Comparison of ENCODE assay signal across 10 mouse cellular contexts in genomic region chr11:94832246-94832985, GRCm38 (mm10). TPM values are rescaled to one million over a fixed set of nuclear protein-coding genes. Genes with fewer than 3 reads are reported as not detected.
DNase-seq lines count a peak whose midpoint lies in the region; ATAC-seq and TF ChIP-seq lines count a peak whose summit lies in the region.
"Had no signal": no experiment of that assay in that cellular context is flagged by ENCODE, and none has a peak within 500 bp of the region (broad histone marks: within the 10 kb centered on the region; RNA-seq: fewer than 3 reads in every experiment).

No protein-coding gene starts in this region.

- H3K9ac ChIP-seq in liver, embryonic 12.5 days: no peak overlapping the region
- H3K9ac ChIP-seq in kidney, postnatal 0 days (ENCODE audit: low read depth, low read length): no peak overlapping the region
- H3K9ac ChIP-seq in liver, embryonic 14.5 days (replicated peaks): no peak overlapping the region
- H3K9ac ChIP-seq: heart, embryonic 13.5 days; stomach, embryonic 15.5 days had no signal

- no peak for TF ChIP-seq POLR2A in embryonic fibroblast, embryonic 13.5 days (IDR thresholded peaks at IDR 0.05; ENCODE audit: low read depth, low read length)

- no peaks in the 10 kb centered on the region for H3K4me1 ChIP-seq in liver, embryonic 12.5 days
- H3K4me1 ChIP-seq in embryonic fibroblast, embryonic 13.5 days (ENCODE audit: control insufficient read depth, insufficient read depth, low read length): no peaks in the 10 kb centered on the region
- no peaks in the 10 kb centered on the region for H3K4me1 ChIP-seq in kidney, postnatal 0 days (replicated peaks; ENCODE audit: insufficient read depth, low read length)
- H3K4me1 ChIP-seq in liver, embryonic 14.5 days (replicated peaks; ENCODE audit: control insufficient read depth in 2 of 2, insufficient read depth in 2 of 2, low read length in 1 of 2): no peaks in the 10 kb centered on the region
- H3K4me1 ChIP-seq: heart, embryonic 13.5 days; stomach, embryonic 15.5 days had no signal

- H3K36me3 ChIP-seq in liver, embryonic 12.5 days: no peaks in the 10 kb centered on the region
- no peaks in the 10 kb centered on the region for H3K36me3 ChIP-seq in kidney, postnatal 0 days (ENCODE audit: insufficient read depth, low read length)
- no peaks in the 10 kb centered on the region for H3K36me3 ChIP-seq in liver, embryonic 14.5 days (replicated peaks; ENCODE audit: control insufficient read depth, insufficient read depth, low read depth)
- H3K36me3 ChIP-seq: heart, embryonic 13.5 days; stomach, embryonic 15.5 days had no signal

- TF ChIP-seq CTCF in embryonic fibroblast, embryonic 13.5 days (IDR thresholded peaks at IDR 0.05; ENCODE audit: borderline replicate concordance, insufficient read depth, low read length): peak; percentile 90
- TF ChIP-seq CTCF in kidney, postnatal 0 days (IDR thresholded peaks at IDR 0.05; ENCODE audit: low read depth): peak; percentile 85
- TF ChIP-seq CTCF in liver, embryonic 14.5 days (IDR thresholded peaks at IDR 0.05; ENCODE audit: low read depth): peak; percentile 91

- WGBS in liver, embryonic 12.5 days (ENCODE audit: insufficient replicate concordance): 20% methylated on average over 13 of the region's 13 CpGs
- 33% methylated on average over 13 of the region's 13 CpGs for WGBS in kidney, postnatal 0 days
- WGBS in liver, embryonic 14.5 days (ENCODE audit: insufficient replicate concordance): 23% methylated on average over 13 of the region's 13 CpGs

- H3K9me3 ChIP-seq in liver, embryonic 12.5 days (replicated peaks): no peaks in the 10 kb centered on the region
- no peaks in the 10 kb centered on the region for H3K9me3 ChIP-seq in kidney, postnatal 0 days (replicated peaks; ENCODE audit: low read length)
- H3K9me3 ChIP-seq in liver, embryonic 14.5 days (ENCODE audit: control insufficient read depth, low read length): no peaks in the 10 kb centered on the region
- H3K9me3 ChIP-seq: heart, embryonic 13.5 days; stomach, embryonic 15.5 days had no signal

- H3K4me3 ChIP-seq in liver, embryonic 12.5 days: no peak overlapping the region
- no peak overlapping the region for H3K4me3 ChIP-seq in embryonic fibroblast, embryonic 13.5 days (ENCODE audit: insufficient read depth, low read length)
- H3K4me3 ChIP-seq in kidney, postnatal 0 days (replicated peaks; ENCODE audit: low read depth, low read length): no peak overlapping the region
- H3K4me3 ChIP-seq in liver, embryonic 14.5 days (ENCODE audit: insufficient read depth in 1 of 2, low read depth in 2 of 2, low read length in 2 of 2): no peak overlapping the region
- H3K4me3 ChIP-seq: heart, embryonic 13.5 days; stomach, embryonic 15.5 days had no signal

- H3K27me3 ChIP-seq in liver, embryonic 12.5 days (replicated peaks): no peaks in the 10 kb centered on the region
- no peaks in the 10 kb centered on the region for H3K27me3 ChIP-seq in kidney, postnatal 0 days (ENCODE audit: insufficient read depth, low read length)
- no peaks in the 10 kb centered on the region for H3K27me3 ChIP-seq in liver, embryonic 14.5 days (ENCODE audit: control insufficient read depth, insufficient read depth, low read length)
- H3K27me3 ChIP-seq: stomach, embryonic 15.5 days had no signal

- H3K27ac ChIP-seq in liver, embryonic 12.5 days: no peak overlapping the region
- no peak overlapping the region for H3K27ac ChIP-seq in embryonic fibroblast, embryonic 13.5 days (ENCODE audit: insufficient read depth, low read length)
- no peak overlapping the region for H3K27ac ChIP-seq in kidney, postnatal 0 days
- no peak overlapping the region for H3K27ac ChIP-seq in liver, embryonic 14.5 days
- H3K27ac ChIP-seq: heart, embryonic 13.5 days; stomach, embryonic 15.5 days had no signal

- TF ChIP-seq EP300 in liver, embryonic 14.5 days (IDR thresholded peaks at IDR 0.05; ENCODE audit: low read depth): no peak

- DNase-seq in liver: peak; percentile 65
- DNase-seq in adrenal gland, postnatal 4 days (ENCODE audit: low spot score in 2 of 2): peak; percentile 37 to 44
- DNase-seq in kidney, postnatal 0 days (ENCODE audit: low spot score): peak; percentile 69
- DNase-seq in liver, embryonic 14.5 days (ENCODE audit: low read depth in 3 of 3, low spot score in 3 of 3): peak in 1 of 3 experiments; percentile 10
- peak; percentile 37 for DNase-seq in right cerebral cortex, adult 18-20 months
- peak; percentile 57 for DNase-seq in urinary bladder, adult 2 months (ENCODE audit: low spot score)

- H3K4me2 ChIP-seq in liver, embryonic 12.5 days: no peak overlapping the region
- no peak overlapping the region for H3K4me2 ChIP-seq in kidney, postnatal 0 days (ENCODE audit: low read length)
- H3K4me2 ChIP-seq in liver, embryonic 14.5 days (ENCODE audit: low read depth): no peak overlapping the region
- H3K4me2 ChIP-seq: heart, embryonic 13.5 days; stomach, embryonic 15.5 days had no signal

- no peak for ATAC-seq in liver, embryonic 12.5 days
- ATAC-seq in kidney, postnatal 0 days (replicated peaks; ENCODE audit: low FRiP score, low read depth): 0 out of 2 replicates have a peak, but pooled peaks have one; percentile 57
- no peak for ATAC-seq in liver, embryonic 14.5 days (ENCODE audit: insufficient read depth)

RNA-seq across cellular contexts. Expression of gene Tmem92, which starts 49.9 kb away (rescaled TPM):
- polyA plus RNA-seq in liver, embryonic 12.5 days (2016; fragmentation: Nextera tagmentation; extraction: Ambion mirVana): not detected in 2 replicates
- total RNA-seq in adrenal gland, postnatal 4 days (2021): not detected
- polyA plus RNA-seq in embryonic fibroblast, embryonic 13.5 days (2011; ENCODE audit: insufficient read length, low read depth, missing spikeins): not detected in 2 replicates
- polyA plus RNA-seq in kidney, postnatal 0 days (2015; fragmentation: Nextera tagmentation; extraction: Ambion mirVana): not detected in 2 replicates
- not detected in 2 replicates for polyA plus RNA-seq in liver, embryonic 14.5 days (2012; rRNA removed)
- polyA plus RNA-seq in liver, embryonic 14.5 days (2014; fragmentation: Nextera tagmentation; extraction: Ambion mirVana): not detected in 2 replicates
- not detected in 2 replicates for polyA plus RNA-seq in urinary bladder, adult 2 months (2012; rRNA removed)
- polyA plus RNA-seq: heart, embryonic 13.5 days; stomach, embryonic 15.5 days had no signal
